9 mouse cellular contexts compared by ENCODE assay signal in the genomic region with DNA sequence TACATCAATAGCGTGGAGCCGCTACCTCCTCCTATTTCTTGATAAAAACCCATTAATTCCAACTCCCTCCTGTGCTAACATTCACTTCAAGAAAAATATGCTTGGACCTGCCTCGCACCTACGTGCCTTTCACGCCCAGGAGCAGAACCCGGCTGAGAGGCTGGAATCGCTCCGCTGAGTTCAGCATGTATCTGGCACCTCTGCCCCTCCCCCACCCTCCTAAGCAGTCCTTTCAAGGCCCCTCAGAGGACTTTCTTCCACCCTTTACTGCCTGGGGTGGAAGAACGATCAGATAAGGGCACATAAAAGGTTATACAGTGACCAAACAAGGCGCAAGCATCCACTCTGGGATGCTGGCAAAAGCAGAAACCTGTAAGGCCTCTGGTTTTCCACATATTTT. TPM values are rescaled to one million over a fixed set of nuclear protein-coding genes. Genes with fewer than 3 reads are reported as not detected.
DNase-seq lines count a peak whose midpoint lies in the region; ATAC-seq lines count a peak whose summit lies in the region.
"Had no signal": no experiment of that assay in that cellular context is flagged by ENCODE, and none has a peak within 500 bp of the region (broad histone marks: within the 10 kb centered on the region; RNA-seq: fewer than 3 reads in every experiment).

No protein-coding gene starts in this region.

- 26% methylated on average over 10 of the region's 10 CpGs for WGBS in liver, embryonic 12.5 days (ENCODE audit: insufficient replicate concordance)
- 9% methylated on average over 10 of the region's 10 CpGs for WGBS in embryonic facial prominence, embryonic 11.5 days
- 11% methylated on average over 10 of the region's 10 CpGs for WGBS in stomach, embryonic 16.5 days

- peaks cover 8% of the 10 kb centered on the region; the same call in 1 of the 2 replicates for H3K27me3 ChIP-seq in liver, embryonic 12.5 days (replicated peaks)
- no peaks in the 10 kb centered on the region for H3K27me3 ChIP-seq in embryonic facial prominence, embryonic 11.5 days (ENCODE audit: control insufficient read depth, insufficient read depth, low read length)
- H3K27me3 ChIP-seq in stomach, embryonic 16.5 days (ENCODE audit: control insufficient read depth, insufficient read depth, low read length), result no peaks in the 10 kb centered on the region

- no peak overlapping the region for H3K4me2 ChIP-seq in liver, embryonic 12.5 days
- H3K4me2 ChIP-seq in embryonic facial prominence, embryonic 11.5 days (ENCODE audit: low read depth, low read length), result no peak overlapping the region
- H3K4me2 ChIP-seq in stomach, embryonic 16.5 days (ENCODE audit: low read depth, low read length), result peak overlapping the region; percentile 19; the same call in 1 of the 2 replicates

- peaks cover 9% of the 10 kb centered on the region for H3K4me1 ChIP-seq in liver, embryonic 12.5 days
- H3K4me1 ChIP-seq in embryonic facial prominence, embryonic 11.5 days (ENCODE audit: control insufficient read depth, insufficient read depth, low read length), result no peaks in the 10 kb centered on the region
- no peaks in the 10 kb centered on the region for H3K4me1 ChIP-seq in stomach, embryonic 16.5 days (ENCODE audit: control insufficient read depth, insufficient read depth, low read length)

- H3K4me3 ChIP-seq in liver, embryonic 12.5 days, result no peak overlapping the region
- H3K4me3 ChIP-seq in embryonic facial prominence, embryonic 11.5 days (ENCODE audit: low read depth, low read length), result no peak overlapping the region
- no peak overlapping the region for H3K4me3 ChIP-seq in stomach, embryonic 16.5 days (replicated peaks; ENCODE audit: low read length)

- no peaks in the 10 kb centered on the region for H3K9me3 ChIP-seq in liver, embryonic 12.5 days (replicated peaks)
- H3K9me3 ChIP-seq in embryonic facial prominence, embryonic 11.5 days (replicated peaks; ENCODE audit: control insufficient read depth, low read length), result no peaks in the 10 kb centered on the region
- H3K9me3 ChIP-seq in stomach, embryonic 16.5 days (replicated peaks; ENCODE audit: control insufficient read depth, low read length), result no peaks in the 10 kb centered on the region

- peak; percentile 17 for DNase-seq in liver
- peak; percentile 55 for DNase-seq in embryonic facial prominence, embryonic 11.5 days (ENCODE audit: low spot score)
- peak; percentile 42 to 57 for DNase-seq in kidney, postnatal 36 days
- no peak for DNase-seq in layer of hippocampus, postnatal 25 days (ENCODE audit: extremely low spot score in 1 of 2, low spot score in 1 of 2)
- DNase-seq: layer of hippocampus, postnatal 36 days had no signal

- no peak for ATAC-seq in liver, embryonic 12.5 days
- no peak for ATAC-seq in embryonic facial prominence, embryonic 11.5 days (replicated peaks; ENCODE audit: insufficient number of reproducible peaks, low FRiP score, low TSS enrichment, low read depth)
- peak; percentile 77 for ATAC-seq in stomach, embryonic 16.5 days (ENCODE audit: insufficient read depth, low FRiP score)
- ATAC-seq in monocyte, adult 5-6 weeks (replicated peaks; ENCODE audit: insufficient number of reproducible peaks, low FRiP score, low TSS enrichment, poor library complexity, severe bottlenecking), result no peak

- H3K27ac ChIP-seq in liver, embryonic 12.5 days, result no peak overlapping the region
- no peak overlapping the region for H3K27ac ChIP-seq in embryonic facial prominence, embryonic 11.5 days (replicated peaks; ENCODE audit: low read depth, low read length)
- H3K27ac ChIP-seq in stomach, embryonic 16.5 days (ENCODE audit: low read length), result peak overlapping the region; percentile 42; the same call in 1 of the 2 replicates

- H3K36me3 ChIP-seq in liver, embryonic 12.5 days, result no peaks in the 10 kb centered on the region
- H3K36me3 ChIP-seq in embryonic facial prominence, embryonic 11.5 days (replicated peaks; ENCODE audit: control insufficient read depth, insufficient read depth, low read depth, low read length), result no peaks in the 10 kb centered on the region
- no peaks in the 10 kb centered on the region for H3K36me3 ChIP-seq in stomach, embryonic 16.5 days (ENCODE audit: control insufficient read depth, insufficient read depth, low read length)

- no peak overlapping the region for H3K9ac ChIP-seq in liver, embryonic 12.5 days
- no peak overlapping the region for H3K9ac ChIP-seq in embryonic facial prominence, embryonic 11.5 days (replicated peaks; ENCODE audit: low read length)
- no peak overlapping the region; the same call in 1 of the 2 replicates for H3K9ac ChIP-seq in stomach, embryonic 16.5 days (ENCODE audit: low read length)

RNA-seq across cellular contexts. Expression of a gene that starts 26.4 kb away (rescaled TPM):
- polyA plus RNA-seq in liver, embryonic 12.5 days (2016; fragmentation: Nextera tagmentation; extraction: Ambion mirVana), result 0.10 and 0.29 TPM in 2 replicates
- polyA plus RNA-seq in embryonic facial prominence, embryonic 11.5 days (2014; fragmentation: Nextera tagmentation; extraction: Ambion mirVana), result 1.7 and 2.4 TPM in 2 replicates
- polyA plus RNA-seq in stomach, embryonic 16.5 days (2015; fragmentation: Nextera tagmentation; extraction: Ambion mirVana), result 0.61 and 0.63 TPM in 2 replicates
- total RNA-seq in layer of hippocampus, postnatal 25 days (2021), result under 1 TPM; 0.37 to 0.68 TPM
- not detected in 3 replicates for total RNA-seq in monocyte, adult 5-6 weeks (2017)
- total RNA-seq: granulocyte monocyte progenitor cell, adult 5-6 weeks had no signal

RNA-seq across cellular contexts. Expression of a gene that starts 34.7 kb away (rescaled TPM):
- 4.9 and 6.8 TPM in 2 replicates for polyA plus RNA-seq in liver, embryonic 12.5 days (2016; fragmentation: Nextera tagmentation; extraction: Ambion mirVana)
- polyA plus RNA-seq in embryonic facial prominence, embryonic 11.5 days (2014; fragmentation: Nextera tagmentation; extraction: Ambion mirVana), result 19.9 and 21.4 TPM in 2 replicates
- 12.2 and 14.9 TPM in 2 replicates for polyA plus RNA-seq in stomach, embryonic 16.5 days (2015; fragmentation: Nextera tagmentation; extraction: Ambion mirVana)
- total RNA-seq in layer of hippocampus, postnatal 25 days (2021), result 10 to 100 TPM; 19.1 to 31.3 TPM
- total RNA-seq in monocyte, adult 5-6 weeks (2017), result 1.6 TPM in 1 of 3 replicates, not detected in the others

RNA-seq across cellular contexts. Expression of a gene that starts 57.7 kb away (rescaled TPM):
- polyA plus RNA-seq in liver, embryonic 12.5 days (2016; fragmentation: Nextera tagmentation; extraction: Ambion mirVana), result 0.13 and 0.39 TPM in 2 replicates
- 1.5 and 1.6 TPM in 2 replicates for polyA plus RNA-seq in embryonic facial prominence, embryonic 11.5 days (2014; fragmentation: Nextera tagmentation; extraction: Ambion mirVana)
- polyA plus RNA-seq in stomach, embryonic 16.5 days (2015; fragmentation: Nextera tagmentation; extraction: Ambion mirVana), result 0.40 and 7.0 TPM in 2 replicates
- under 1 TPM; 0.57 to 0.66 TPM for total RNA-seq in layer of hippocampus, postnatal 25 days (2021)
- total RNA-seq in monocyte, adult 5-6 weeks (2017), result not detected in 3 replicates

Comparison
In these comparisons a context has a peak if more than half of its experiments do, and no peak if none do; other contexts are left out.
1. DNase-seq: peak in liver (single experiment), embryonic facial prominence, embryonic 11.5 days (single experiment) and kidney, postnatal 36 days (2 of 2); none in layer of hippocampus, postnatal 25 days (0 of 2).